Mouse (Mus musculus): ENCODE results near the gene Mrpl42. TPM values are rescaled to one million over a fixed set of nuclear protein-coding genes. Genes with fewer than 3 reads are reported as not detected.

Mrpl42 gene
- polyA plus RNA-seq, 1 experiment = 138 TPM

DNA sequence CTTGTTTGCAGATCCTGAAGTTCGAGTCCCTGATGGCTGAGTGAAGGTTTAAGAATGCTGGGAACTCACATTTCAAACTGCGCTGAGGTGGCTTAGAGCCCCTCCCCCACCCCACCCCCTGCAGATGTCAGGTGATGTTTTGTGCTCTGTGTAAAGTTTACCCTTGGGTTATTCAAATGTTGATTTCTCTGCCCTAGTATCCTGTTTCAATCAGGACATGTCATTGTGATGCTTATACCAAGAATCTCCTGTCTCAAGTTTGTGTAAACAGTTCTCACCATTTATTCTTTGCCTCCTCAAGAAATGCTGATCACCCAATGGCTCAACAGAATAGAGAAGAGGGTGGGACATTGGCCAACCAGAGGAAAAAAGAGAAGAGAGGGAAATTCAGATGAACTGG is 45.6 kb downstream of the Mrpl42 start:
- DNase-seq (ENCODE audit: low read depth) = no peak
- TF ChIP-seq POLR2A (IDR thresholded peaks at IDR 0.05; ENCODE audit: borderline replicate concordance, extremely low read depth, insufficient read depth, insufficient read length, poor library complexity, severe bottlenecking) (no peak), CTCF (IDR thresholded peaks at IDR 0.05; ENCODE audit: borderline replicate concordance, extremely low read depth, insufficient read depth, insufficient read length) (no peak)

GRCm38 (mm10) chr10:95453282-95453681 is 48.5 kb downstream of the Mrpl42 start:
- no peak for DNase-seq (ENCODE audit: low read depth)
- TF ChIP-seq POLR2A (IDR thresholded peaks at IDR 0.05; ENCODE audit: borderline replicate concordance, extremely low read depth, insufficient read depth, insufficient read length, poor library complexity, severe bottlenecking) = no peak
- TF ChIP-seq CTCF (IDR thresholded peaks at IDR 0.05; ENCODE audit: borderline replicate concordance, extremely low read depth, insufficient read depth, insufficient read length) = no peak

DNA sequence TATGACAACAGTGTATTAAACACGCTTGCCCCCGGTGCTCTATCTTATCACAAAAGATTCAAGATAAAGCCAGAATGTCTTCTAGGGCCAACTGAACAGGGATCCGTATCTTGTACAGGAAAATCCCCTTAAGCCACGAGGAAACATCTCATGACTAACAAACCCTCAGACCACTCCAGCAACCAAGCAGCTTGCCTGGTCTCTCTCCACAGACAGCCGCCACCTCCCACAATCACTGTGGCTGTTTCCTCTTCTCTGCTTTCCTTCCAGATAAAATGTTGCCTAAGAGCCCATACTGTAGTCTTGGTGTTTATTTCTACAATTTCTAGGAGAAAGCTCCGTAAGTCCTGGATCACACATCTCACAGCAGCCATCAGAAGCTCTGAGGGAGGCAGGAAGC is 52.7 kb downstream of the Mrpl42 start:
- DNase-seq (ENCODE audit: low read depth) = no peak
- TF ChIP-seq POLR2A (IDR thresholded peaks at IDR 0.05; ENCODE audit: borderline replicate concordance, extremely low read depth, insufficient read depth, insufficient read length, poor library complexity, severe bottlenecking) = no peak
- TF ChIP-seq CTCF (IDR thresholded peaks at IDR 0.05; ENCODE audit: borderline replicate concordance, extremely low read depth, insufficient read depth, insufficient read length) = no peak

GRCm38 (mm10) chr10:95447954-95448353 is 53.8 kb downstream of the Mrpl42 start:
- no peak for DNase-seq (ENCODE audit: low read depth)
- TF ChIP-seq POLR2A (IDR thresholded peaks at IDR 0.05; ENCODE audit: borderline replicate concordance, extremely low read depth, insufficient read depth, insufficient read length, poor library complexity, severe bottlenecking) = no peak
- TF ChIP-seq CTCF (IDR thresholded peaks at IDR 0.05; ENCODE audit: borderline replicate concordance, extremely low read depth, insufficient read depth, insufficient read length) = no peak

- no peak for DNase-seq (ENCODE audit: low read depth)
- TF ChIP-seq POLR2A (IDR thresholded peaks at IDR 0.05; ENCODE audit: borderline replicate concordance, extremely low read depth, insufficient read depth, insufficient read length, poor library complexity, severe bottlenecking) (no peak), CTCF (IDR thresholded peaks at IDR 0.05; ENCODE audit: borderline replicate concordance, extremely low read depth, insufficient read depth, insufficient read length) (no peak)
These were observed 56.4 kb downstream of the Mrpl42 start for GRCm38 (mm10) chr10:95445104-95446056.

GRCm38 (mm10) chr10:95442334-95442733 is 59.4 kb downstream of the Mrpl42 start:
- TF ChIP-seq POLR2A (IDR thresholded peaks at IDR 0.05; ENCODE audit: borderline replicate concordance, extremely low read depth, insufficient read depth, insufficient read length, poor library complexity, severe bottlenecking) (no peak), CTCF (IDR thresholded peaks at IDR 0.05; ENCODE audit: borderline replicate concordance, extremely low read depth, insufficient read depth, insufficient read length) (no peak)
- DNase-seq (ENCODE audit: low read depth) = no peak

GRCm38 (mm10) chr10:95440566-95440965 is 61.2 kb downstream of the Mrpl42 start:
- no peak for DNase-seq (ENCODE audit: low read depth)
- TF ChIP-seq POLR2A (IDR thresholded peaks at IDR 0.05; ENCODE audit: borderline replicate concordance, extremely low read depth, insufficient read depth, insufficient read length, poor library complexity, severe bottlenecking) (no peak), CTCF (IDR thresholded peaks at IDR 0.05; ENCODE audit: borderline replicate concordance, extremely low read depth, insufficient read depth, insufficient read length) (no peak)

DNA sequence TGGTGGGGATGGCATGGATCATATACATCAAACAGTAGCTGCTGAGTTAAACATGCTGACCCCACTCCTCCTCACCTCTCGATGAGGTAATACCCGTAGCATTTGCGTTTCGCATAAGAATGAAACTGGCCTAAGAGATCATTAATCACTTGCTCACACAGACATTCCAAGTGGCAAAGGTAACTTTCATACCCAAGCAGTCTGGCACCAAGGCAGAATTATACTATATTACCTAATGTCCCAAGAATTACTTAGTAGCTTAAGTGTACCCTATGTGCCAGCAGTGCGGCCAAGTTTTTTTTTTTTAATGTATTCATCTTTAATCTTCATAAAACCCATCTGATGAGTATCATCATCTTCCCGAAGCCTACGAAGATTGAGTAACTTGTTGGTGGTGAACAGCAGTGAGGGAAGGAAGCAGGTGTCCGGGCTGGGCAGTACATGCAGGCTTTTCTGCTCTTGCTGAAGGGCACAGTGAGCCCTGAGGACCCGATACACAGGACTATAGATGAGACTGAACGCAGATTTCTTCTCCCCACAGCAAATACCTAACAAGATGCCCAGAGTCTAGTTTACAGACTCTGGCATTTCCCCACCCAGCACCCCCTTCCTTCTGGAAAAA is 61.9 kb downstream of the Mrpl42 start:
- no peak for TF ChIP-seq POLR2A (IDR thresholded peaks at IDR 0.05; ENCODE audit: borderline replicate concordance, extremely low read depth, insufficient read depth, insufficient read length, poor library complexity, severe bottlenecking)
- DNase-seq (ENCODE audit: low read depth) = no peak

GRCm38 (mm10) chr10:95438941-95439340 is 62.8 kb downstream of the Mrpl42 start:
- no peak for TF ChIP-seq CTCF (IDR thresholded peaks at IDR 0.05; ENCODE audit: borderline replicate concordance, extremely low read depth, insufficient read depth, insufficient read length)
- no peak for TF ChIP-seq POLR2A (IDR thresholded peaks at IDR 0.05; ENCODE audit: borderline replicate concordance, extremely low read depth, insufficient read depth, insufficient read length, poor library complexity, severe bottlenecking)

More at GRCm38 (mm10) chr10:95438941-95439340, 62.8 kb downstream of the Mrpl42 start:
- no peak for DNase-seq (ENCODE audit: low read depth)

Other genes starting within 250 kb of the Mrpl42 start
- gene Cradd, start 177.8 kb downstream of the Mrpl42 start, polyA plus RNA-seq (2012; rRNA removed) = 10.1 and 10.8 TPM in 2 replicates
- gene Socs2, start 84.8 kb downstream of the Mrpl42 start, polyA plus RNA-seq (2012; rRNA removed) = 57.4 and 59.4 TPM in 2 replicates
- 231 and 242 TPM in 2 replicates for gene Ube2n, start 13.2 kb upstream of the Mrpl42 start, polyA plus RNA-seq (2012; rRNA removed)
- gene Nudt4, start 62.2 kb upstream of the Mrpl42 start, polyA plus RNA-seq (2012; rRNA removed) = 53.4 and 64.6 TPM in 2 replicates
- 0.34 and 0.49 TPM in 2 replicates for gene Anapc15-ps, start 171.5 kb upstream of the Mrpl42 start, polyA plus RNA-seq (2012; rRNA removed)

All from brain, embryonic 14.5 days (tissue).